Mouse (Mus musculus) heart, adult 2 months (tissue): ENCODE measurements around the gene Ube4b.

Source experiments
- CTCF ChIP-seq: fragments of 200-600 bp; IDR thresholded peaks from 2 replicates; pipeline ENCODE4 v1.8.1; 2022; ENCODE audit warnings: antibody characterized with exemption, mild to moderate bottlenecking, moderate library complexity
- POLR2A ChIP-seq: fragments of 200-500 bp; IDR thresholded peaks from 2 replicates; pipeline ENCODE4 v1.6.1; 2011; ENCODE audit warnings: mild to moderate bottlenecking, low read depth, low read length, control low read depth; ENCODE audit not compliant: insufficient read depth

DNA sequence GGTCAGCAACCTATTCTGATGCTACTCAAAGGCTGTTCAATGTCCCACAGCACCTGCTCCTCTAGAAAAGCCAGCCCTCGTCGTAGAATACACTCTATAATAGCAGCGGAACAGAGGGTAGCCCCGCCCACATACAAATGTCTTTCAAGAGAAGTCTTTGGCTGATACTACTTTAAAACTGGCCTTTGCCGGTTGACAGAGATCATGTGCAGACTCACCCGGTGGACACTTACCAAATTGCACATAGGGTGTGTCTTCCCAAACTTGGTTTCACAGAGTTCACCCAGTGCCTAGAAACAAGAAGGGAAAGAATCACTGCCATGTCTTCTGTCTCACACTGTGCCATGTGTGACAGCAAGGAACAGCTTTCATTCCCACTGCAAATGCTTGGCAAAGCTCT lies 65.5 kb downstream of the Ube4b start:
- TF ChIP-seq CTCF: no peak
- TF ChIP-seq POLR2A: no peak
